Mouse (Mus musculus) kidney, adult 2 months (tissue): ENCODE results near the gene Ptx3.

Experiments used
- CTCF ChIP-seq: fragments of 200-500 bp; conservative IDR thresholded peaks from 2 replicates; pipeline ENCODE4 v1.5.1; 2011; ENCODE audit warnings: low read depth, mild to moderate bottlenecking, control low read depth, low read length, moderate library complexity, mixed read lengths; ENCODE audit not compliant: insufficient read depth, insufficient read length
- POLR2A ChIP-seq: fragments of 200-500 bp; IDR thresholded peaks from one replicate; pipeline ENCODE4 v1.6.1; 2011; ENCODE audit warnings: low read depth, low read length, control low read depth

GRCm38 (mm10) chr3:66263270-66263669 lies 43.6 kb downstream of the Ptx3 start:
- TF ChIP-seq POLR2A (no peak), CTCF (no peak)
